Mouse (Mus musculus) ES-E14 (cell line): ENCODE measurements at regions not wholly inside any gene's neighbourhood (a gene's known extent, or its start where the extent isn't known, plus 50 kb on each side); places are given as distances from the start of the nearest gene placed in this dataset.

Experiments
- DNase-seq: peaks from one replicate; pipeline ENCODE4 v3.0.0-alpha.2; 2013; ENCODE audit warnings: low read depth, low spot score
- H3K27ac ChIP-seq: 2 replicates; pipeline ENCODE4 v1.5.1; 2012; ENCODE audit warnings: low read depth, mild to moderate bottlenecking, low read length, moderate library complexity, mixed read lengths; ENCODE audit not compliant: poor library complexity, insufficient read depth, severe bottlenecking
- H3K36me3 ChIP-seq: 2 replicates; pipeline ENCODE4 v1.6.1; 2012; ENCODE audit warnings: mild to moderate bottlenecking, low read length, moderate library complexity, mixed read lengths; ENCODE audit not compliant: control insufficient read depth, poor library complexity, insufficient read depth, severe bottlenecking
- H3K4me1 ChIP-seq, 2 experiments: fragments of 150-350 bp in 1 of 2; sonication (generic) in 1 of 2; 2 replicates each; pipeline ENCODE4 v1.6.1; 2012; ENCODE audit warnings: low read length in 2 of 2, mild to moderate bottlenecking in 1 of 2, mixed read lengths in 1 of 2; ENCODE audit not compliant: control insufficient read depth in 2 of 2, insufficient read depth in 2 of 2, poor library complexity in 1 of 2
- H3K4me3 ChIP-seq, 2 experiments: fragments of 150-350 bp in 1 of 2; sonication (generic) in 1 of 2; 2 replicates each; pipeline ENCODE4 v1.5.1; 2012; ENCODE audit warnings: low read length in 2 of 2, low read depth in 1 of 2, mild to moderate bottlenecking in 1 of 2, mixed read lengths in 1 of 2; ENCODE audit not compliant: insufficient read depth in 1 of 2, poor library complexity in 1 of 2, severe bottlenecking in 1 of 2
- H3K9ac ChIP-seq: 2 replicates; pipeline ENCODE4 v1.6.1; 2012; ENCODE audit warnings: low read depth, mild to moderate bottlenecking, low read length, mixed read lengths; ENCODE audit not compliant: poor library complexity, insufficient read depth, severe bottlenecking
- H3K9me3 ChIP-seq: fragments of 150-350 bp; sonication (generic); 2 replicates; pipeline ENCODE4 v1.6.1; 2012; ENCODE audit warnings: low read depth, mild to moderate bottlenecking, low read length; ENCODE audit not compliant: control insufficient read depth, insufficient read depth
- CHD2 ChIP-seq: IDR thresholded peaks from 2 replicates; pipeline ENCODE4 v1.6.1; 2014; ENCODE audit warnings: mild to moderate bottlenecking, low read depth, low read length, inconsistent platforms
- HCFC1 ChIP-seq: IDR thresholded peaks from 2 replicates; pipeline ENCODE4 v1.6.1; 2012; ENCODE audit warnings: low read length, inconsistent platforms, borderline replicate concordance; ENCODE audit not compliant: insufficient read depth
- MAFK ChIP-seq: IDR thresholded peaks from 2 replicates; pipeline ENCODE4 v1.6.1; 2014; ENCODE audit warnings: mild to moderate bottlenecking, low read depth, low read length, inconsistent platforms; ENCODE audit not compliant: insufficient read depth
- ZC3H11A ChIP-seq: IDR thresholded peaks from 2 replicates; pipeline ENCODE4 v1.6.1; 2012; ENCODE audit warnings: low read depth, mild to moderate bottlenecking, inconsistent platforms, low read length, borderline replicate concordance
- ZNF384 ChIP-seq: IDR thresholded peaks from 2 replicates; pipeline ENCODE4 v1.6.1; 2012; ENCODE audit warnings: low read depth, low read length, inconsistent platforms
- in situ Hi-C, 2 experiments: fragments of 600-800 bp; cut with MboI; formaldehyde crosslinking; loops; one replicate each; pipeline ENCODE4 v1.15.1; 2025; ENCODE audit warnings: low sequenced_read_pairs in 2 of 2, inconsistent platforms in 1 of 2; ENCODE audit not compliant: unreplicated experiment in 2 of 2

DNA sequence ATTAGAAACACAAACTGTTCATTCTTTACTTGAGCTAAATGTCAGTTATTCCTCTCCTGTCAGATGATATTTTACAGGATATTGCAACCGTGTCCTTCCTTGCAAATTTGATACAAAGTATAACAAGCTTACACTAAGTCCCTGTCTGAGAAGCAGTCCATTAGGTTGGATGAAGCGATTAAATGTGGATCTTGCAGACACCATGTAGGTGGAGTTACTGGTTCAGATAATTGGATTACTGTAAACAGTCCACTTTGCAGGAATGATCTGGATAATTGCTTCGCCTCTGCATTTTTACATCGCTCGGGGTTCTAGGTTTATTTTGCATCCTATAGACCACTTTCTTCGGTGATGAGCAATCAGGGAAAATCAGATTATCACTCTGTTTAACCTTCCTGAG is 126.2 kb downstream of the Mbl2 start:
- Histone ChIP-seq H3K9ac (no peak overlapping the region), H3K4me3 (no peak overlapping the region), H3K9me3 (no peaks in the 10 kb centered on the region), H3K36me3 (no peaks in the 10 kb centered on the region), H3K27ac (no peak overlapping the region), H3K4me1 (no peaks in the 10 kb centered on the region)
- TF ChIP-seq CHD2 (no peak), MAFK (no peak)
- no peak for DNase-seq
- in situ Hi-C loops: no loop called here

- no peak for DNase-seq
- no peak for TF ChIP-seq ZC3H11A
- TF ChIP-seq ZNF384: no peak
- TF ChIP-seq HCFC1: no peak
- TF ChIP-seq CHD2: no peak
- no peak for TF ChIP-seq MAFK
- no peak overlapping the region for H3K27ac ChIP-seq
- no peaks in the 10 kb centered on the region for H3K4me1 ChIP-seq
- H3K9me3 ChIP-seq: no peaks in the 10 kb centered on the region
- H3K36me3 ChIP-seq: no peaks in the 10 kb centered on the region
- no peak overlapping the region for H3K4me3 ChIP-seq
- no peak overlapping the region for H3K9ac ChIP-seq
- in situ Hi-C loops: no loop called here
These were observed 139.2 kb downstream of the Mbl2 start for GRCm38 (mm10) chr19:30371901-30372300.

DNA sequence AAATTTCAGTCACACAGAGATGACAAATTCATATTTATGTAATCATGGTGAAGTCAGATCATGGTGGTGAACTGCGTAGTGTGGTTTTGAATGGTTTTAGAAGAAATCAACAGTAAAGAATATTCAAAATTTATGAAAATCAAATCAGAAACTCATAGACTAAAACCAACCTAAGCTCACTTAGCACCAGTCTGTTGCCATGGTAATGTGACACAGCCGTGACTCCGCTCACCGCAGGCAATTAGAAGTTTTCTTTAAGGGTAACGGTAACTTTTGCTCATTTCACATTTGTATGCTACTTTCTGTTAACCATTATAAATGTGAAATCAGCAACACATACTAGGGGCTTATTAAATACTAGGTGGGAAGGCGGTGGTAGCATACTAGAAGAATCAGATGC is 147.0 kb downstream of the Mbl2 start:
- DNase-seq: no peak
- TF ChIP-seq ZNF384 (no peak), HCFC1 (no peak), MAFK (no peak), CHD2 (no peak), ZC3H11A (no peak)
- no peaks in the 10 kb centered on the region for H3K9me3 ChIP-seq
- no peak overlapping the region for H3K4me3 ChIP-seq
- in situ Hi-C loops: no loop called here
- no peak overlapping the region for H3K9ac ChIP-seq
- H3K4me1 ChIP-seq: no peaks in the 10 kb centered on the region
- H3K36me3 ChIP-seq: no peaks in the 10 kb centered on the region
- no peak overlapping the region for H3K27ac ChIP-seq

DNA sequence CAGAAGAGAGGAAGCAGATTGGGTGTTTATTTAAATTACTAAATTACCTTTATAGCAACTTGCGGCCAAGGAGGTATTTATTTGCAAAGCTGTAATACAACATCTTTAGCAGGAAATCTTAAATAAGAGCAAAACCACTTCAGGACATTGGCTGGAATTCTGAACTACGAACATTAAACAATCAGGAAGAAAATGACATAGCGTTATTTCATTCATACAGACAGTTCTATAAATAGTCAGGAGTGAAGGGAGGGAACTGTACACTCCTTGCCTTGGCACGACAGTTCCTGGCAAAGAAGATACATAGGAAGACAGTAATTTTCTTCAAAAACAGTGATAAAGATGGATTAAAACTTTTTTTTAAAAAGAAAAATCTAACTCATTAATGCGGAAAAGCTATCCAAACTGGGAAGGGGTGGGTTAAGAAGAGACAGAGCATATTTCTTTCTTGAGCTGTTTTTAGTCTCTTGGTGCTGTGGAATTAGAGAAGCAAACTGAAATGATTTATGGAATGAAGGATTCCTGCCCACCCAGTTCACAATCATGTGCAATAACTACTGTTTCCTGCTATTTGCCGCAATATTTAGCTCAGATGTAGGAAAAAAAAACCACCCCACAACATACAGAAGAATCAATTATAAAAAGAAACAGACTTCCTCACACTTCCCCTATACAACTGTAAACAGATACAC is 147.9 kb downstream of the Mbl2 start:
- in situ Hi-C loops: no loop called here
- no peak for DNase-seq
- Histone ChIP-seq H3K36me3 (no peaks in the 10 kb centered on the region), H3K9me3 (no peaks in the 10 kb centered on the region), H3K9ac (no peak overlapping the region), H3K4me3 (no peak overlapping the region), H3K4me1 (no peaks in the 10 kb centered on the region), H3K27ac (no peak overlapping the region)
- no peak for TF ChIP-seq CHD2
- TF ChIP-seq ZNF384: no peak
- no peak for TF ChIP-seq ZC3H11A
- no peak for TF ChIP-seq MAFK
- no peak for TF ChIP-seq HCFC1

- Histone ChIP-seq H3K9me3 (no peaks in the 10 kb centered on the region), H3K4me1 (no peaks in the 10 kb centered on the region), H3K36me3 (no peaks in the 10 kb centered on the region), H3K9ac (no peak overlapping the region), H3K4me3 (no peak overlapping the region), H3K27ac (no peak overlapping the region)
- no peak for TF ChIP-seq ZC3H11A
- in situ Hi-C loops: no loop called here
- no peak for DNase-seq
These were observed 155.7 kb downstream of the Dkk1 start for GRCm38 (mm10) chr19:30393791-30394190.
